Mouse (Mus musculus) forebrain, embryonic 11.5 days (tissue): ENCODE results near the gene Ly6g5c. TPM values are rescaled to one million over a fixed set of nuclear protein-coding genes. Genes with fewer than 3 reads are reported as not detected.

Source experiments
- ATAC-seq: fragments of 200-750 bp; cut with Nextera tagmentation; replicated peaks from 2 replicates; pipeline ENCODE4 v1.8.0; 2017; ENCODE audit warnings: moderate TSS enrichment; ENCODE audit not compliant: low FRiP score
- DNase-seq: peaks from one replicate; pipeline ENCODE4 v3.0.0-alpha.2; 2017; ENCODE audit warnings: low spot score
- H3K27ac ChIP-seq: fragments of 300-500 bp; sonication (generic); 2 replicates; pipeline ENCODE4 v1.5.1; 2014; ENCODE audit warnings: low read depth, low read length
- H3K27me3 ChIP-seq: fragments of 300-500 bp; sonication (generic); 2 replicates; pipeline ENCODE4 v1.6.1; 2014; ENCODE audit warnings: mild to moderate bottlenecking, low read length, mixed read lengths; ENCODE audit not compliant: control insufficient read depth, insufficient read depth
- H3K36me3 ChIP-seq: fragments of 300-500 bp; sonication (generic); 2 replicates; pipeline ENCODE4 v1.6.1; 2014; ENCODE audit warnings: mild to moderate bottlenecking, low read length, moderate library complexity, mixed read lengths; ENCODE audit not compliant: control insufficient read depth, insufficient read depth
- H3K4me1 ChIP-seq: fragments of 300-500 bp; sonication (generic); replicated peaks from 2 replicates; pipeline ENCODE4 v1.6.1; 2014; ENCODE audit warnings: low read length, mixed read lengths; ENCODE audit not compliant: control insufficient read depth, insufficient read depth
- H3K4me2 ChIP-seq: fragments of 300-500 bp; sonication (generic); 2 replicates; pipeline ENCODE4 v1.6.1; 2014; ENCODE audit warnings: low read depth, mild to moderate bottlenecking, low read length, moderate library complexity, mixed read lengths; ENCODE audit not compliant: severe bottlenecking
- H3K4me3 ChIP-seq: fragments of 300-500 bp; sonication (generic); 2 replicates; pipeline ENCODE4 v1.5.1; 2014; ENCODE audit warnings: low read depth, low read length
- H3K9ac ChIP-seq: fragments of 300-500 bp; sonication (generic); 2 replicates; pipeline ENCODE4 v1.6.1; 2014; ENCODE audit warnings: low read length
- H3K9me3 ChIP-seq: fragments of 300-500 bp; sonication (generic); 2 replicates; pipeline ENCODE4 v1.6.1; 2016; ENCODE audit warnings: low read length, mixed read lengths; ENCODE audit not compliant: control insufficient read depth
- WGBS: fragments of 180-500 bp; shearing (Covaris S2); extraction: QIAGEN DNeasy Blood & Tissue Kit; methylation state at CpG from one replicate; pipeline ENCODE4 v1.1.7; 2014; 5-methylcytosine and 5-hydroxymethylcytosine counted together
- polyA plus RNA-seq: library from polyadenylated mRNA; unstranded; fragments of >200 nt; fragmentation: Nextera tagmentation; extraction: Ambion mirVana; gene quantifications from 2 replicates; pipeline ENCODE4 v1.2.1, GENCODE M21; 2014

Ly6g5c gene
- not detected in 2 replicates for polyA plus RNA-seq

DNA sequence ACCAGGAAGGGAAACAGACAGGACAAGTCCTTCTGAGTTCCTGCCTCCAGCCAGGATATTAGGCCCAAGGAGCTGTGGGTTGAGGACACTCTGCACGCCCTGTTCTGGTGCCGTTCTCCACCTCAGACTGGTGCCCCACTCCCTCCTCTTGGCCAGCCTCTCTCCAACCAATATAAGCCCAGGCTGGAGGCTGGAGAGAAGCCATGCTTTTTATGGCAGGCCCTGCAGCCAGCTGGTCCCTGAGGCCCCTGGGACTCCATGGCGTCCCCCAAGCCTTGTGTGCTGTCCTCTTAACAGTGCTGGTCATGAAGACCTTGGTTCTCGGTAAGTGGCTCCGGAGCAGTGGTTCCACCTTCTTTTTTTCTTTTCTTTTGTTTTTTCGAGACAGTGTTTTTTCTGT is at the start of gene Ly6g5c:
Ly6g5c (plus strand) TSS at position 183 of the 400 bp plus-strand sequence.
- ATAC-seq (no peak), DNase-seq (no peak)
- Histone ChIP-seq H3K27me3 (no peaks in the 10 kb centered on the region), H3K4me3 (no peak within 1 kb of the TSS), H3K27ac (no peak within 1 kb of the TSS), H3K4me2 (no peak within 1 kb of the TSS), H3K4me1 (no peaks in the 10 kb centered on the region), H3K9ac (no peak within 1 kb of the TSS), H3K9me3 (no peaks in the 10 kb centered on the region), H3K36me3 (no peaks in the 10 kb centered on the region; the same call in 1 of the 2 replicates)
- WGBS = 90% methylated on average over 6 of the region's 6 CpGs

DNA sequence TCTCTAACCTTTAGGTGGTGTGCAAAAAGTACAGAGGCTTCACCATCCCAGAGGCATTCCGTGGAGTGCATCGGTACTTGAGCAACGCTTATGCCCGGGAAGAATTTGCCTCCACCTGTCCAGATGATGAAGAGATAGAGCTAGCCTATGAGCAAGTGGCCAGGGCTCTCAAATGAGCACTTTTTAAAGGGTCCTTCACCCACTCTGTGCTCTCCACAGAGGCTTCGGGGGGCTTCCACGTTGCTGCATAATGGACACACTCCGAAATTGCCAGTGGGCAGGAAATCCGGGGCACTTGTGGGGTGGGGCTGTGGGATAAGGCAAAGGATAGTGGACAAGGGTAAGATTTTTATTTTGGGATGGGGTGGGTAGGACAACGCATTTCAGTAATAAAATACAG is 49.8 kb upstream of the Ly6g5c start:
- peak overlapping the region; percentile 73; the same call in 1 of the 2 replicates for H3K4me2 ChIP-seq
- peaks cover 12% of the 10 kb centered on the region for H3K4me1 ChIP-seq
- H3K27ac ChIP-seq = no peak overlapping the region; the same call in 1 of the 2 replicates
- H3K9ac ChIP-seq = peak overlapping the region; percentile 23; the same call in 1 of the 2 replicates
- ATAC-seq (0 out of 2 replicates have a peak, but pooled peaks have one; percentile 1), DNase-seq (no peak)
- H3K36me3 ChIP-seq = peaks cover 18% of the 10 kb centered on the region
- H3K27me3 ChIP-seq = no peaks in the 10 kb centered on the region
- no peak overlapping the region; the same call in 1 of the 2 replicates for H3K4me3 ChIP-seq
- 78% methylated on average over 9 of the region's 9 CpGs for WGBS
- no peaks in the 10 kb centered on the region; the same call in none of the 2 replicates for H3K9me3 ChIP-seq

DNA sequence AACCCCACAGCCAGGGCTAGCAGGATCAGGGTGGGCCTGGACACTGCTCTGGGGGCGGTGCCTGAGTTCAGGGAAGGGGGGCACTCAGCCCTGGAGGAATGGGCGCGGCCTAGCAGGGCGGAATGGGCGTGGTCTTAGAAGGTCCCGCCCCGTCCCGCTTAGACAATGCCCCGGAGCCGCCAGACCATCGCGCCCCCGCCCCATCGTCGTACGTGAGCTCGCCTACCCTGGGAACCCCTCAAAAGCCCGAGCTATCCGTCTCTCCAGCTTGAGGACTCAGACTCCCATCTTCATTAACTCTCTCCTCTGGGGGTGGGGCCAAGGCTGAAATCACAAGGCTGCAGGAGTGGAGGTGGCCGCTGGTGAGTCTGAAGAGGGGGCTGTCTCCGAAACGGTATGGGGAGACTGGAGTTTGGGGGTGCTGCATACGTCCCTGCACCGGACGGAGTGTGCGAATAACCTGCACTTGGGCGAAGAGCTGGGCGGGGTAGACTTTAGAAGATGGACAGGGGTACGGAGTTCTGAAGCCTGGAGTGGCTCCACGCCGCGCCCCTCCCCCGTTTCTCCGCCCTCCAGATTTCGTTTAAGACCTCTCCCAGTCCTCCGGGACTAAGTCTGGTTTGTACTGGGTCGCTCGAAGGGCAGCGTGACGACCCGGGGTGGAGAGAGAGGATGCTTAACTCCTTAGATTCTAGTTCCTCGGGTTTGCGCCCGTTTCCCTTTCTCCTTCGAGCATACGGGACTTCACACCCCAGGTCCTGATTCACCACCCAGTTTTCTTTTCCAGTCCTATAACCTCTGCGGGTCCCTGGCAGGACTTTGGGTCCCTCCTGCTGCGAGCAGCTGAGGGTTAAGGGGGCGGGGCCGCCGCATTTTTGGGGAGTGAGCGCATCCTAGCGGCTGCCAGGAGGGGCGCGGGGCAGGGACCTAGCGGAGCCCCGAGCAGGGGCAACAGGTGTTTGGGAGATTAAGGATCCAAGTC is 48.9 kb upstream of the Ly6g5c start, which contains the start of gene Ddah2:
Ddah2 (plus strand) TSS at position 125 of the 982 bp plus-strand sequence.
- peak within 1 kb of the TSS; percentile 64 for H3K4me3 ChIP-seq
- peak; percentile 91 for ATAC-seq
- peak within 1 kb of the TSS; percentile 74 for H3K27ac ChIP-seq
- peaks cover 3% of the 10 kb centered on the region; the same call in 1 of the 2 replicates for H3K27me3 ChIP-seq
- peaks cover 12% of the 10 kb centered on the region for H3K4me1 ChIP-seq
- DNase-seq = peak; percentile 97
- H3K9me3 ChIP-seq = no peaks in the 10 kb centered on the region; the same call in 1 of the 2 replicates
- peaks cover 15% of the 10 kb centered on the region; the same call in 1 of the 2 replicates for H3K36me3 ChIP-seq
- WGBS = under 1% methylated on average over 56 of the region's 57 CpGs
- H3K4me2 ChIP-seq = peak within 1 kb of the TSS; percentile 73
- peak within 1 kb of the TSS; percentile 72 for H3K9ac ChIP-seq

DNA sequence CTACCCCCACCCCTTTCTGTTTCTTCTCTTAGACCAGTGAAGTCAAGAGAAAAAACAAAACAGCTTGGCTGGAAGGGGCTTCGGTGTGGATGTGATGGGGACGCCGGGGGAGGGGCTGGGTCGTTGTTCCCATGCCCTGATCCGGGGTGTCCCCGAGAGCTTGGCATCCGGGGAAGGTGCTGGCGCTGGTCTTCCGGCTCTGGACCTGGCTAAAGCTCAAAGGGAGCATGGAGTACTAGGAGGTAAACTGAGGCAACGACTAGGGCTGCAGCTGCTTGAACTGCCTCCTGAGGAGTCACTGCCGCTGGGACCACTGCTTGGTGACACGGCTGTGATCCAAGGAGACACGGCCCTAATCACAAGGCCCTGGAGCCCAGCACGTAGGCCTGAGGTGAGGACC is 48.0 kb upstream of the Ly6g5c start:
- Histone ChIP-seq H3K4me1 (peaks cover 17% of the 10 kb centered on the region), H3K27ac (no peak overlapping the region), H3K36me3 (peaks cover 13% of the 10 kb centered on the region; the same call in 1 of the 2 replicates), H3K9me3 (no peaks in the 10 kb centered on the region), H3K4me2 (peak overlapping the region; percentile 73), H3K9ac (peak overlapping the region; percentile 72), H3K4me3 (peak overlapping the region; percentile 64), H3K27me3 (peaks cover 3% of the 10 kb centered on the region; the same call in 1 of the 2 replicates)
- ATAC-seq = no peak
- DNase-seq = no peak
- WGBS = 31% methylated on average over 14 of the region's 14 CpGs

DNA sequence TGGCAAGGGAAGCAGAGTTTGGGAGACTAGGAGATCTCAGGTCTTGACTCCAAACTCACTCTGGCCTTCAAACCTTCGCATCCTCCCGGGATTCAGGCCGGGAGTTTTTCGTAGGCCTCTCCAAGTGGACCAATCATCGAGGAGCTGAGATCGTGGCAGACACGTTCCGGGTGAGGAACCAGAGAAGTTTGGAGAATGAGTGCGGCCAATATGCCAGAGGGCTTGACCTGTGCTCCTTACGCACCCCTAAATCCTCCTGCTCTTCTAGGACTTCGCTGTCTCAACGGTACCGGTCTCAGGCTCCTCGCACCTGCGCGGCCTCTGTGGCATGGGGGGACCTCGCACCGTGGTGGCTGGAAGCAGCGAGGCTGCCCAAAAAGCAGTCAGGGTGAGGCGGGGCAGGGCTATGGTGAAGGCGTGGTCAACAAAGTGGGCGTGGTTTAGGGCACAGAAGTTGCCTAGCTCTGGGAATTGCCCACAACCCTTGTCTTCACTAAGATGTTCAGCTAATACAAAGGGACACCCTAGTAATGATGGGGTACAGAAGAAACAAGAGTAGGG is 47.3 kb upstream of the Ly6g5c start:
- peak overlapping the region; percentile 64 for H3K4me3 ChIP-seq
- H3K27me3 ChIP-seq = peaks cover 6% of the 10 kb centered on the region; the same call in 1 of the 2 replicates
- H3K4me1 ChIP-seq = peaks cover 17% of the 10 kb centered on the region
- peak overlapping the region; percentile 73; the same call in 1 of the 2 replicates for H3K4me2 ChIP-seq
- H3K9me3 ChIP-seq = no peaks in the 10 kb centered on the region
- no peak for DNase-seq
- WGBS = 63% methylated on average over 22 of the region's 22 CpGs
- no peak overlapping the region for H3K27ac ChIP-seq
- peak overlapping the region; percentile 72; the same call in 1 of the 2 replicates for H3K9ac ChIP-seq
- H3K36me3 ChIP-seq = peaks cover 11% of the 10 kb centered on the region; the same call in 1 of the 2 replicates
- no peak for ATAC-seq

DNA sequence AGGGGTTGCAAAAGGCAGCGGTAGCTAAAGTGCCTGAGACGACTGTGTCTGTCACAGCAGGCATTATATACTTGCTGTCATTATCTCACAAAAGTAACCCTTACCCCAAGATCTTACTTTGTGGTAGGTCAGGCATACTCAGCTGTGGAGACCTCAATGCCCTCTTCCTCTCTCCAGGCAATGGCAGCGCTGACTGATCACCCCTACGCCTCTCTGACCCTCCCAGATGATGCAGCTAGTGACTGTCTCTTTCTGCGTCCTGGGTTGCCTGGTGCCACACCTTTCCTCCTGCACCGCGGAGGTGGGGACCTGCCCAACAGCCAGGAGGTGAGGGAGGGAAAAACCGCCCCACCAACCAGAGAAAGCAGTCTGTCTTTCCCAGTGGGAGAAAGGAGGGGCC is 46.8 kb upstream of the Ly6g5c start:
- peaks cover 10% of the 10 kb centered on the region for H3K27me3 ChIP-seq
- no peak overlapping the region for H3K4me3 ChIP-seq
- H3K4me1 ChIP-seq = peaks cover 17% of the 10 kb centered on the region

DNA sequence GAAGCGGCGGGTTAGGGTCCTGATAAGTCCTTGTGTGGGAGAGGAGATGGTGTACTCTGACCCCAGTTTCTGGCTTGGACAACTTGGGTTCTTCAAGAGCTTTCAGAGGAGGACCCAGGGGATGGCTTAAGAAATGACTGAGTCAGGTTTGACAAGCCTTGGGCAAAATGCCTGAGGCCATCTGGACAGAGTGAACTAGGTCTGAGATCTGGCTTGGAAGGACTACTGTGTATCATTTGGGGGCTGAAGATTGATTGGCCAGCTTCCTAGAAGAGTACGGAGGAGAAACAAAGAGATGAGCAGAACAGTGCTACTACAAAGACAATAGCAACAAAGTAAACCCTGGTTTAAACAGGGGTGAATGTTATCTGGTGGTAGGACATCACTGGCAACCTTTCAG is 44.6 kb upstream of the Ly6g5c start:
- DNase-seq = no peak
- H3K36me3 ChIP-seq = peaks cover 7% of the 10 kb centered on the region; the same call in 1 of the 2 replicates
- no peak overlapping the region for H3K27ac ChIP-seq
- H3K4me3 ChIP-seq = no peak overlapping the region
- H3K9me3 ChIP-seq = no peaks in the 10 kb centered on the region
- 93% methylated on average over 3 of the region's 3 CpGs for WGBS
- ATAC-seq = no peak
- H3K27me3 ChIP-seq = peaks cover 14% of the 10 kb centered on the region
- peaks cover 17% of the 10 kb centered on the region for H3K4me1 ChIP-seq
- H3K4me2 ChIP-seq = no peak overlapping the region
- H3K9ac ChIP-seq = no peak overlapping the region

More for the DNA sequence above, 46.8 kb upstream of the Ly6g5c start:
- Histone ChIP-seq H3K4me2 (no peak overlapping the region), H3K36me3 (peaks cover 8% of the 10 kb centered on the region; the same call in 1 of the 2 replicates), H3K9me3 (no peaks in the 10 kb centered on the region), H3K27ac (no peak overlapping the region), H3K9ac (no peak overlapping the region)
- 88% methylated on average over 8 of the region's 8 CpGs for WGBS
- ATAC-seq (no peak), DNase-seq (peak; percentile 45)

DNA sequence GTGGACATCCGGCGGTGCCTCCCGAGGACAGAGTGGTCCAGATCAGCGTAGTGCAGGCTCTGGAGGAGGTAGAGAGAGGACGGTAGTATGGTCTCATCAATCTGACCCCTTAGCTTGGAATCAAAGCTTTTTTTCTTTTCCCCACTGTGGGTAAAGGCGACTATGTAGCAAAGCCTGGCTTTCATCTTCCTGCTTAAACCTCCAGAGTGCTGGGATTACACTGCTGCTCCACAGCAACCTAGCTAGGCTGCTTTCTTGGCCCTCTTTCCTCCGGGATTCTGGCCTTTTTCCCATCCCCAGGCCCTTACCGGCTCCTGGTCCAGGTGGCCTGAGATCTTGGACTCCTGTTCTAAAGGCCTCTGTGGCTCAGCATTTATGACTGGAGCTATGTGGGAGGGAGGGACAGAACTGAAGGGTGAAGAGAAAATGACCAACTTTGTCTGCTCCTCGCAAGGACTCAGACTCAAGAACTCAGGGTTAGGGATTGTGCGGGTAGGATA is 43.7 kb upstream of the Ly6g5c start:
- Histone ChIP-seq H3K9me3 (no peaks in the 10 kb centered on the region), H3K4me2 (peak overlapping the region; percentile 37; the same call in 1 of the 2 replicates), H3K36me3 (peaks cover 7% of the 10 kb centered on the region; the same call in 1 of the 2 replicates), H3K27ac (no peak overlapping the region), H3K9ac (no peak overlapping the region), H3K4me1 (peaks cover 14% of the 10 kb centered on the region), H3K4me3 (no peak overlapping the region), H3K27me3 (peaks cover 14% of the 10 kb centered on the region)
- ATAC-seq = no peak
- DNase-seq = no peak
- WGBS = 34% methylated on average over 10 of the region's 10 CpGs
